In the genomic region with DNA sequence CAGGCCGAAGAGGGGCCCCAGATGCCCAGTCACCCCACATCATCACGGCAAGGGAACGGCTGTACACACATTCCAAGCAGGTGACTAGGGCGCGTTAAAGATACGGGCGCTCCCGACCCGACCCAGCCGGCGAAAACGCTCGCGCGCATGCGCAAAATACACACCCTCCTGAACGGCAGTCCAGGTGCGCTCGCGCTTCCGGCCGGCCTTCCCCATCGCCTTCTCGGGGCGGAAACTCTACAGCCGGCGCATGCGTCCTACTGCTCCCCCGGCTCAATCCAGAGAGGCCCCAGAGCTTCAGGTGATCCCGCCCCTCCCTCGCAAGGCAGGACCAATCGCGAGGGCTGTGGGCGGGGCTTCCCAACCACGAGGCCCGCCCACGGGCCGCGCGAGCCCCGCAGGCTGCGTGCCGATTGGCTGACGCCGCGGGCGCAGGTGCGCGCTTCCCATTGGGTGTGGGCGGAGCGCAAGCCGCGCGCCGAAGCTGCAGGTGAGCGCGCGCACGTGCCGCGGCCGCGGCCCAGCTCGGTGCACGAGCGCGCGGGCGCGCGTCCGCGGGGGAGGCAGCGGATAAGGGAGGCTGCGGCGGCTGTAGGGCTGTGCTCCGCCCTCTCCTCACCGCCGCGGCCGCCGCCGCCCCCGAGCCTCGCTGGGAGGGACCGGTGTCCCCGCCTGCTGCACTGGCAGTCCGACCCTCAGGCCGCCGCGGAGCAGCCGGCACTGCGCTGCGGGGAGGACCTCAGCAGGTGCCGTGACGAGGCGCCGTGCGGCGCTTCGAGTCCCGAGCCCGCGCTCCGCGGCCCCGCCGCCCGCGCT, we compare ENCODE assay signal across 8 mouse cellular contexts. TPM values are rescaled to one million over a fixed set of nuclear protein-coding genes. Genes with fewer than 3 reads are reported as not detected.
DNase-seq lines count a peak whose midpoint lies in the region; ATAC-seq lines count a peak whose summit lies in the region.

Gene Pard6b (plus strand): TSS at position 574 of the 816 bp plus-strand sequence.

- H3K9ac ChIP-seq in kidney, embryonic 15.5 days = peak within 1 kb of the TSS; percentile 73

- ATAC-seq in erythroblast, adult 5-6 weeks (replicated peaks; ENCODE audit: low FRiP score, poor library complexity, severe bottlenecking) = peak; percentile 88
- peak; percentile 93 for ATAC-seq in kidney, embryonic 15.5 days (replicated peaks; ENCODE audit: low FRiP score)
- ATAC-seq in monocyte, adult 5-6 weeks (replicated peaks; ENCODE audit: insufficient number of reproducible peaks, low FRiP score, low TSS enrichment, poor library complexity, severe bottlenecking) = peak; percentile 81

- peaks cover 66% of the 10 kb centered on the region for H3K4me1 ChIP-seq in heart, embryonic 10.5 days
- H3K4me1 ChIP-seq in kidney, embryonic 15.5 days = peaks cover 65% of the 10 kb centered on the region

- no peaks in the 10 kb centered on the region for H3K9me3 ChIP-seq in heart, embryonic 10.5 days
- H3K9me3 ChIP-seq in kidney, embryonic 15.5 days (replicated peaks) = no peaks in the 10 kb centered on the region

- peaks cover 20% of the 10 kb centered on the region for H3K27me3 ChIP-seq in heart, embryonic 10.5 days (ENCODE audit: insufficient read depth, poor library complexity, severe bottlenecking)
- H3K27me3 ChIP-seq in kidney, embryonic 15.5 days = peaks cover 33% of the 10 kb centered on the region

- H3K27ac ChIP-seq in heart, embryonic 10.5 days = peak within 1 kb of the TSS; percentile 95
- peak within 1 kb of the TSS; percentile 92 for H3K27ac ChIP-seq in kidney, embryonic 15.5 days

- WGBS in heart, embryonic 10.5 days = under 1% methylated on average over 109 of the region's 110 CpGs
- under 1% methylated on average over 108 of the region's 110 CpGs for WGBS in kidney, embryonic 15.5 days

- peak within 1 kb of the TSS; percentile 86 for H3K4me3 ChIP-seq in heart, embryonic 10.5 days
- H3K4me3 ChIP-seq in kidney, embryonic 15.5 days (replicated peaks) = peak within 1 kb of the TSS; percentile 78

- H3K36me3 ChIP-seq in heart, embryonic 10.5 days = no peaks in the 10 kb centered on the region
- H3K36me3 ChIP-seq in kidney, embryonic 15.5 days = no peaks in the 10 kb centered on the region

- H3K4me2 ChIP-seq in kidney, embryonic 15.5 days = peak within 1 kb of the TSS; percentile 91

- peak; percentile 95 for DNase-seq in B cell, adult 2 months
- DNase-seq in brain, adult 2 months (ENCODE audit: low read depth, low spot score) = peak; percentile 99
- peak; percentile 99 for DNase-seq in heart, embryonic 10.5 days (ENCODE audit: low spot score)
- DNase-seq in liver = peak; percentile 98
- DNase-seq in spleen, postnatal 4 days (ENCODE audit: low spot score in 2 of 2) = peak; percentile 91 to 96

RNA-seq across cellular contexts. Expression of gene Pard6b, which starts in this region (rescaled TPM):
- total RNA-seq in erythroblast, adult 5-6 weeks (2015; ENCODE audit: low replicate concordance) = not detected in 2 replicates
- total RNA-seq in erythroblast, adult 5-6 weeks (2017; ENCODE audit: low replicate concordance) = not detected in 2 replicates
- 12.2 and 15.0 TPM in 2 replicates for polyA plus RNA-seq in heart, embryonic 10.5 days (2016; fragmentation: Nextera tagmentation; extraction: Ambion mirVana)
- 19.0 and 20.4 TPM in 2 replicates for polyA plus RNA-seq in kidney, embryonic 15.5 days (2015; fragmentation: Nextera tagmentation; extraction: Ambion mirVana)
- 0.78 to 2.5 TPM in 2 of 3 replicates, not detected in the other for total RNA-seq in monocyte, adult 5-6 weeks (2017)

Comparison
In these comparisons a context has a peak if more than half of its experiments do, and no peak if none do; other contexts are left out.
1. Peak in every context shown above with its lines: DNase-seq, ATAC-seq, H3K4me3 ChIP-seq and H3K27ac ChIP-seq.
2. Peak in ATAC-seq in erythroblast, adult 5-6 weeks; RNA of the gene not detected or under 1 TPM.